Mouse (Mus musculus) testis, postnatal 10 days (tissue): ENCODE measurements at regions not wholly inside any gene's neighbourhood (a gene's known extent, or its start where the extent isn't known, plus 50 kb on each side); places are given as distances from the start of the nearest gene placed in this dataset.

Experiments
- DNase-seq: peaks from one replicate; pipeline ENCODE4 v3.0.0; 2021; ENCODE audit warnings: low spot score

DNA sequence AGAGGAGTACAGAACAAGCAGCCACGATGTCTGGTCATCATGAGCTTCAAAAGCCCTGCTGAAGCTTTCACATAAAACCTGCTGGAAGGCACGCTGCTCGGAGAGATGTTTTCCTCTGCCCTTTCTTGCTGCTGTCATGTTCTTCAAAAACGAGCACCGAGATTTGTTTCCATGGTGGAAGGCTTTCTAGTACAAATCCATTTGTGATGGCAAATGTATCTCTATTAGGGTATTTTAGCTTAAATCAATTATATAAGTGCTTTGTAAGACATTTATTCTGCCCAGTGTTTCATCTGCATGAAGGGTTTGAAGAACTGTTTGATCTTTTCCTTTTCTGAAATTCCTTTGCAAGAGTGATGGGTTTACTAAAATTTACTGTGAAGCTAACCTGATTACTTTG, 253.1 kb downstream of the Fam173b start:
- DNase-seq = no peak

GRCm38 (mm10) chr15:31855188-31855587, 253.5 kb downstream of the Fam173b start:
- DNase-seq = no peak

DNA sequence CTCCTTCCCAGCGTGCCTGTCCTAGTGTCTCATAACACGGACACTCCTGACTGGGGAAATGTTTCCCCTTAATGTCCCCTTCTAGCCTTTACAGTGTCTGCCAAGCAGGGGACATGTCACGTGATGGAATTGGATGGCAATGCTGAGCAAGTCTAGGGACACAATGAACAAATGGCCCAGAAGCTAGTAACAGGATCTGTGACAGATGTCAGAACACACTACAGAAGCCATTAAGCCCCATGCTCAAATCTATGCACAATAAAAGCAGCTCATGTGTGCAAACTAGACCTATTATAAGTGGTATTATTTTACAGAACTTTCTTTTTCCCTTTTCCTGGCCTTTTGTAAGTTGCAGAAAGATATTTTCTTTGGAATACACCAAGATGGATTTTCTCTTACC, 267.4 kb downstream of the Fam173b start:
- no peak for DNase-seq

GRCm38 (mm10) chr15:31869673-31870417, 268.2 kb downstream of the Fam173b start:
- DNase-seq = no peak

GRCm38 (mm10) chr15:31875436-31875835, 273.8 kb downstream of the Fam173b start:
- no peak for DNase-seq

DNA sequence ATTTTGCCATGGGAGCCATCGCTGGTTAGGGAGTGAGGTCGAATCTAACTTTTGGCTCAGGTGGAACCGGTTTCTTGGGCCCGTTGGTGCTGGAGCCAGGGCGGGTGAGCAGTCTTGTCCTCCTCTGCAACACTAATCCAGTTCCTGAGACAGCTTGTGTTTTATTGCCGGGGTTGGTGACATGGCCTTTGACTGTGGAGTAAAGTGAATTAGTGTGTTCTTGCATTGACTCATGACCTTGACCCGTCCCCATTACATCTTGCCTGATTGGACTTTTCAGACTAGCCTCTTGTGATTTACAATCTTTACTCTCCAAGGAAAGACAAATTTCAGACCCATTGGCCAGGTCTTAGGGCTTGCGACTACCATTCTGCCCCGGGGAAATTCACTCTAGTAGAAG, 278.8 kb downstream of the Fam173b start:
- no peak for DNase-seq

DNA sequence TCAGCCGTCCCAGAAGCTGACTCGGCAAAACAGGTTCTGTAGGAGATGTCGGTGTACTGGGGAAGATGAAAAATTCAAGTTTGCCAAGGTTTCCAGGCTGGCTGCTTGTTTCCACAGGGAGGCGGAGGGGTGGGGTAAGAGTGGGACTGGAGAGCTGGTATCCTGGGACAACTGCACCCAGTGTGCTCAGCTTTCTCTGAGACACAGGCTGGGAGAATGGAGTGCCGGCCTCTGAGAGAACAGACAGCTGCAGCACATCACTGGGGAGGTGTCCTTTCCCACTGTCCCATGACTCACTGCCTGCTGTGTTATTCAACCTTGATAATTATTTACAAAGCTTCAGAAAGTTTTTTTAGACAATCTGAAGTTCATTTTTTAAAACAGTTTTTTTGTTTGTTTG, 280.7 kb downstream of the Fam173b start:
- no peak for DNase-seq

DNA sequence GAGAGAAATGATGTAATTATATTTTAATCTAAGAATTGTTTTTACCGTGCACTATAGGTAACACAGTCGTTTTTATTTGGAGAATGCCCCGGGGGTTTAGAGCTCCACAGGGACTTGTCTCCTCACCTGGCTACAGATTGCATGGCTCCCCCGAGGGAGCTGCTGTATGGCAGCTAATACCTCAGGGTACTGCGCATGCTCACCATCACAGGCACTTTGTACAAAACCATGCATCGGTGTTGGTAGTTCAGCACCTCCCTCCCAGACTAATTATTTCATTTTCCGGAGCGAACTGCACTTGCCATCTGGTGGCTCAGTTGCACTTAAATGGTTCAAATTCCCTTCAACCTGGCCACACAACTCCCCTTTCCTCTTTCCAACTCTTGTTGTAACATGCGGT, 281.9 kb downstream of the Fam173b start:
- DNase-seq = no peak

DNA sequence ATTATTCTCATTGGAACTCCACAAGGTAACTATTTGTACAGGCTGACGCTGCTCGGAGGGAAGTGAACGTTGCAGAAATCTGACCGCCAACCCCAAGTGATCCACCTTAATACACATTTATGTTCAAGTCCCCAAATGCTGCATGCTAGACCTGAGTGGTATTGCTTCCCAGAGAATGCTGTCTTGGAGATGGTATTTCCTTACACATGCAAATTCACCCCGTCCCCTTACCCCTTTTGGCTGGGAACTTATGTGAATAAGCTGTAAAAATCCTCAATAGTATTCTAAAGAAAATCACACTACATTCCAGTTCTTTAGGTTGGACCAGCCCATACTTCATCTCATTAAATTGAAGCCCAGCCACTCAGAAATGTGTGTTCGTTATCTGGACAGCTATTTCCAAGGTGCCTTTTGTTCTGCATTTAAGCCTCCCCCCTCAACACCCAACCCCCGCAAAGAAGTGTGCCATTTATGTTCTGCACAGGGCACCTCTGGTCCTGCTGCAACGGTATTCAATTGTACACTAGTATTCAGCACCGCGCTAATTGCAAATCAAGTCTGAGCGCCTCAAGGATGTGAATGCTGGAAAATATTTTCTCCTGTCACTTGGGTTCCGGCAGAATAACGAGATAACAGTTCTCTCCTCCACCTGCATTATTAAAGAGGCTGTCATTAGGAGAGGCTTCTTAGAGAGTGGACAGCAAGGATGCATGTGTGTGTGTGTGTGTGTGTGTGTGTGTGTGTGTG, 278.0 kb upstream of the Tas2r119 start:
- no peak for DNase-seq

DNA sequence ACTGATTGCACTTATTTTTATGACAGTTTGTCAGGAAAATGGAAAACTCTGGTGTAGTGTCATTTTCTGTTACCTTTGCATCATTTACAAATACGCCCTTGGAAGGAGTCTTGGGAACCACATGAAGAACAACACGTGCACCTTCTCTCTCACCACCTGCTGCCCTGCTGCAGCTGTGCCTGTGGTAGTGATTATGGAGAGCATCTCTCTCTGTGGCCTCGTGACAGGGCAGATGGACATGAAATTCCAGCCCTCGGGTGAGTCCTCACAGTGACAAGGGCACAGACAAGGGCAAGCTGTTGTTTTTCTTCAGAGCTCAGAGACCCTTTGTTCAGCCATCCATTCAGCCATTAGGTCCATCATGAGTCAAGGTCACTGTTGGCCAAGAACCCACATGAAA, 276.8 kb upstream of the Tas2r119 start:
- DNase-seq = no peak

- no peak for DNase-seq
Measured at GRCm38 (mm10) chr15:31908432-31908831, 268.7 kb upstream of the Tas2r119 start.

- DNase-seq = no peak
Measured at GRCm38 (mm10) chr15:31911978-31912377, 265.1 kb upstream of the Tas2r119 start.

DNA sequence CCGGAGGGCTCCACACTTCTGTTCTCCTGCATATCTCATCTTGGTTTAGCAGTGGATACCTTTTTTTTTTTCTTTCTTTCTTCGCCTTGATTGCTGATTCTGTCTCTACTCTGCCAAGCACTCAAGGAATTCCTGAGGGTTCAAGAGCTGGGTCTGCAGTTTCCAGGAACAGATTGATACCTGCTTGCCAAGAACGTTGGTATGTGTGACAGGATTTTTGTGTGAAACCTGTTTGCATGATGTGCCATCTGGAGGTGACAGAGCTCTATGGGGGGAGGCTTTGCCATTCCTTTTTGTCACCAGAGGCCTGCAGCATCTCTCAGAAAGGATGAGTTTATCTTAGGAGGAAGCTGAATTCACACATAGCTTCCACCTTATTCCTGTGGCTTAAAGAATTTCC, 255.6 kb upstream of the Tas2r119 start:
- no peak for DNase-seq

- no peak for DNase-seq
Measured at GRCm38 (mm10) chr15:31960301-31960700, 216.8 kb upstream of the Tas2r119 start.

GRCm38 (mm10) chr15:31961963-31962362, 215.1 kb upstream of the Tas2r119 start:
- DNase-seq = no peak

DNA sequence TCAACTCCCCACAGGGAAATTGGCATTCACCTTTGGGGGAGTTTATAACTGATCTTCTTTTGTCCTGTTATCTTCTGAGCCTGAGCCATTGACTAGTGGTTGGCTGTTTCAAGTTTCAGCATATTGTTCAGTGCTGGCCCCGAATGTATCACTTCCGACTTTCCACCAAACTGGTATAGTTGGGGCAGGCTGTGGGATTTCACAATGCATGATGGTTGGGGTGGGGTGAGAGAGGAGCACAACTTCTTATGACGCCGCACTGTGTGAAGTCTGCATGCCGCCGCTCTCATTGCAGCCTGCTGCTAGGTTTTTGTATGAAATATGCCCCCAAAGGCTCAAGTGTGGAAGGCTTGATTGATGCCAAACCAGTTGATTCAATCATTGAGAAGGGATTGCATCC, 212.2 kb upstream of the Tas2r119 start:
- no peak for DNase-seq

GRCm38 (mm10) chr15:31965542-31965941, 211.5 kb upstream of the Tas2r119 start:
- DNase-seq = no peak

DNA sequence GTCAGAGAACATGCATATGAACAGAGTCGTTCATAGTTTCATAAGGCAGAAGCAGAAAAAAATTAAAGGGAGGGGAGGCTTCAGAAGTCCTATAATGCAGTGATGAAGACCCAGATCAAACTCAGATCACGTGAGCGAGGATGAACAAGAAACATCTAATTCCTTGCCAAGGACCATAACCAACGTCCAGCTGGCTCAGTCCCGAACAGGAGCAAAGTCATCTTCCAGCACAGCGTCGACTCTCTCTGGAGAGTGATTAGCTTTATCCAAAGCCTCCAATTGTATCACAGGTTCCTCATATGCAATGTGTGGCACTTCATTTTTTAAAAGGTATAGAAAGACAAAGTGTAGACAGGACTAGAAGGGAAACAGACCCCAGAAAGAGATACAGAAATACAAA, 204.2 kb upstream of the Tas2r119 start:
- DNase-seq = no peak

GRCm38 (mm10) chr15:31973889-31974288, 203.2 kb upstream of the Tas2r119 start:
- DNase-seq = no peak

DNA sequence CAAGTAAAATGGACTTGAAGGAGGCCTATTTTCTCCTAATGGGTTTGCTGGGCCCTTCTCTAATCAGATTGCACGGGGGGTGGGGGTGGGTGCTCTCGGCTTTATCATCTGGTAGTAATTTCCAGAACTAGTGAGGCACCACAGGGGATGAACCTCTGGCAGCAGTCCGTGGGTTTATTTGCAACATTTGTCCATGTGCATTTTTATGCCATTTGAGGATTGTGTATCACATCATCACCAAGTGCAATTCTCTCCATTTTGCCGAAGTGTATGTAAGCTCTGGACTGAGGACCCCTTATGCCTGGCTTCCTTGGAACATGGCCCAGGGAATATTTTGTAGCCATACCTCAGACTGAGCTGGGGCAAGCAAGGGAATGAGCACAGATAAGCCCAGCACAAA, 200.6 kb upstream of the Tas2r119 start:
- no peak for DNase-seq

DNA sequence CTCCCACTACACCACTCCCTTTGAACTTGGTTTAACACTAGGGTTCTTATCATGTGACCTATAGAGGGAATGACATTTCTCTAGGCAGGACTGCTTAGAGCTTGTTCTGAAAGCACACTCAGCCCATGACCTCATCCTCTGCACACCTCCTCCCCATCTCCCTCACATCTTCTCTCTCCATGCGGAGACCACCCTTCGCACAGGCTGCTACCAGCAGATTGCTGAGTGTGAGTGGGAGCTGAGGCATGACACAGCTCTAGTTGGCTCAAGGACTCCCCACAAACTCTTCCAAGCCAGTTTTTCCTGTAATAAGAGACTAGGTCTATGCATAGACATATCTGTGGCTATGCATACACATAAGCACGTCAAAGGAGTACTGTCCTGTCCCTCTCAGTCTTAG, 199.5 kb upstream of the Tas2r119 start:
- no peak for DNase-seq

GRCm38 (mm10) chr15:31979961-31980360, 197.1 kb upstream of the Tas2r119 start:
- DNase-seq = no peak

- no peak for DNase-seq
Measured at GRCm38 (mm10) chr15:31980791-31981190, 196.3 kb upstream of the Tas2r119 start.

DNA sequence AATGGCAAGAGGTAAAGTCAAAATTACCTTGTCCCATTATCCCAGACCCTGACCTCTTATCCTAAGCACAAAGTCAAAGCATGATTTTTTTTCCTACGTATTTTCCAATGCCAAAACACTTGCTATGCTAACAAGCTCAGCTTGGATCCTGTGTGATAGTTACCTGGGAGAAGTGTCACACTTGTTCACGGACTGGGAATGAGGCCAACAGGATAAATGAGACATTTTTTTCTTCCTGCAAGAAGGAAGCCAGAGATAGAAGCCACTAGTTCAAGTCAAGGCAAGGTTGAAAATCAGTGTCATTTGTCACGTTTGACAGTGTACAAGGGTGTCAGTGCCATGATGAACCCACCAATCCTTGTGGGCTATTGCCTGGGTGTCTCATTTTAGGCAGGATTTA, 189.8 kb upstream of the Tas2r119 start:
- no peak for DNase-seq
